Mouse (Mus musculus): ENCODE results near the gene 2900011O08Rik.

Gene 2900011O08Rik

DNA sequence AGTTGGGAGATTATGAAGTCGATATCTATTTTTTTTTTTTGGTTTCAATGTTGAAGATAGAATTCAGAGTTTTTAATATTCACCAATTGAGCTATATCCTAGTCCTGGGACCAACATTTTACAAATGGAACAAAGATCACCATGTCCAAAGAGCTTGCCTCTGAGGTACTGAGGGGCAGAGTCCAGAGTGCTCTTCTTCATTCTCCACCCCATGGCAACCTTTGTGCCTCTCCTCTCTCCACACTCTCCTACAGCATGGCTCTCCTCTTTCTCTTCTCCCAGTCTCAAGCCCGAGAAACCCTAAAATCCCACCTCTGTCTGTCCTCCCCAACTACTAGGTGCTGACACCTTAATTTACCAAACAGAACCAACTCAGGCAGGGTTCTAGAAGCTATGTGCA lies 18.3 kb downstream of the 2900011O08Rik start:
- DNase-seq (ENCODE audit: low read depth, low spot score): no peak

- no peak for DNase-seq (ENCODE audit: low read depth, low spot score)
Measured at GRCm38 (mm10) chr16:14005266-14005665, 18.9 kb downstream of the 2900011O08Rik start.

DNA sequence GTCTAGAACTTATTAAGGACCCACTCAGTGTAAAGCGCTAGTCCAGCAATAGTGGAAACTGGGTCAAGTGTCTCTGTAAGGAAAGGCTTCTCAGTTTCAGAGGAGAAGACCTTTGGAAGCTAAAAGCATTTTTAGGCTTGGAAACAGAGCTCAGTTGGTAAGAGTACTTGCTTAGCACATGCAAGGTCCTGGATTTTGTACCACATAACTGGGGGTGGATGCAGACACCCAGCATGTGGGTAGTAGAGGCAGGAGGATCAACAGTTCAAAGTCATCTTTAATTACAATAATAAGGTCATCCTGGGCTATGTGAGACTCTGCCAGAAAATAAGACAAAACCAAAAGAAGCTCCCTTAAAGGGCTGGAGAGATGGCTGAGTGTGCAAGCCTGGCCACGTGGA lies 21.7 kb downstream of the 2900011O08Rik start:
- no peak for DNase-seq (ENCODE audit: low read depth, low spot score)

GRCm38 (mm10) chr16:14008708-14009107 lies 22.3 kb downstream of the 2900011O08Rik start:
- no peak for DNase-seq (ENCODE audit: low read depth, low spot score)

GRCm38 (mm10) chr16:14009966-14010365 lies 23.6 kb downstream of the 2900011O08Rik start:
- DNase-seq (ENCODE audit: low read depth, low spot score): no peak

- DNase-seq (ENCODE audit: low read depth, low spot score): no peak
Measured at GRCm38 (mm10) chr16:14017306-14017705, 30.9 kb downstream of the 2900011O08Rik start.

- no peak for DNase-seq (ENCODE audit: low read depth, low spot score)
Measured at GRCm38 (mm10) chr16:14021166-14021822, 34.9 kb downstream of the 2900011O08Rik start.

DNA sequence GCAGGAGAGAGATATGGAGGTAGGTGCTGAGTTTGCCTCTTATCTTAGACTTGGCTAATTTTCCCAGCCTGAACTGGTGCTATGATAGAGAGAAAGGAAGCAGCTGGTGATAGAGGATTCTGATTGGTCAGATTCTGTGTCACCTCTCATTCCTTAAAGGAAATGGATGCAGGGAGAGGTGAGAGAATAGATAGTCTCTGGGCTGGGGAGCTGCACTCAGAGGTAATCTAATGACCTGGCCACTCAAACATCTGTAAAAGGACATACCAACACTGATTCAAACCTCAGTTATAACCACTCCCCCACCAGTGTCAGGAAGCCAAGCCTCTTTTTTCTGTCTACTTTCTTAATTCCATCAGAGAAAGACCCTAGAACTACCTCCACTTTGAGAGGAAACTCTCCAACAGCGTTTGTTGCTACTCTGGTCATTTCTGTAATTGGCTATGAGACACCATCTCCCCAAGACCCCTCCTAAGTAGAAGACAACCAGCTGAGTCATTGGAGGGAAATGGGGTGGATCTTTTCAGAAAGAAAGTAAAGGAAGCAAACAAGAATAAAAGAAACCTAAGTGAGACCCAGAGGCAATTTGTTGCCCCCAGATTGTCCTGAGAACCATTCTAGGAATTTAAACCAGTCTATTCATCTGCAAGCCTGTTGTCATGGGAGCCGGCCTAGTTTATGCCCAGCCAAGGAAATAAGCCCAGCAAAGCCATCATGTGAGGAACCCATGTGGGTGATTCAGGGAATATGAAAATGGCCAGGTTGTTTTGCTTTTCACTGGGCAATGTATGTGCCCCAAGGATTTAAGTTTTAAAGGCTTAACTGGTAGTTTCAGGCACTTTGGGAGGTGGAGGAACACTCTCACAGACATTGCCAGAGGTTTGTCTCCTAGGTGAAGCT lies 38.9 kb downstream of the 2900011O08Rik start:
- DNase-seq (ENCODE audit: low read depth, low spot score): no peak

GRCm38 (mm10) chr16:14029072-14029471 lies 42.7 kb downstream of the 2900011O08Rik start:
- no peak for DNase-seq (ENCODE audit: low read depth, low spot score)

GRCm38 (mm10) chr16:14029851-14030250 lies 43.4 kb downstream of the 2900011O08Rik start:
- no peak for DNase-seq (ENCODE audit: low read depth, low spot score)

DNA sequence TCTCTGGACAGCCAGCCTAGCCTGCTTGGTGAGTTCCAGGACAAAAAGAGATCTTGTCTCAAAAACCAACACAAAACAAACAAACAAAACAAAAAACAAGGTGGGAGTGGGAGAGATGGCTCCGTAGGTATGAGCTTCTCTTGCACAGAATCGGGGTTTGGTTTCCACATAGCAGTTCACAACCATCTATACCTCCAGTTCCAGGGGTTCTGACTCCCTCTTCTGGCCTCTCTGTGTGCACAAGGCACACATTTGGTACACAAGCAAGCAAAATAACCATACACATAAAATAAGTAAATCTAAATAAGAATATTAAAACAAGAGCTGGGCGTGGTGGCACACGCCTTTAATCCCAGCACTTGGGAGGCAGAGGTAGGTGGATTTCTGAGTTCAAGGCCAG lies 44.2 kb downstream of the 2900011O08Rik start:
- DNase-seq (ENCODE audit: low read depth, low spot score): no peak

DNA sequence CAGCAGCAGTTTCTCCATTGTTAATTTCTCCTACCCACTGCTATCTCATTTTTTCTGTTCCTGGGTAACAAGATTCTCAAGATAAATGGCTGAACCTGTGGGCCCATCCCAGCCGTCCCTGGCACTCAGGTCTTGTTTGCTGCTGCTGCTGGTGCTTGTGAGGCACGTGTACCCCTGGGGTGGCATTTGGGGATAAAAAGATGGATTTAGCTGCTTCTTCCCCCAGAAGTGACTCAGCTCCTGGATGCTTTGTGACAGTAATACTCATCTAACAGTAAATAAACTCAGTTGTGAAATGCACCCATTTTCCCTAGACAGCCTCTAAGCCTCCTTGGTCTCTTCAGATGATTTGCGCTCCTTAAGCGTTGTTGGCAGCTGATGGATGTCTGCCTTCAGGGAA lies 46.7 kb downstream of the 2900011O08Rik start:
- DNase-seq (ENCODE audit: low read depth, low spot score): no peak

DNA sequence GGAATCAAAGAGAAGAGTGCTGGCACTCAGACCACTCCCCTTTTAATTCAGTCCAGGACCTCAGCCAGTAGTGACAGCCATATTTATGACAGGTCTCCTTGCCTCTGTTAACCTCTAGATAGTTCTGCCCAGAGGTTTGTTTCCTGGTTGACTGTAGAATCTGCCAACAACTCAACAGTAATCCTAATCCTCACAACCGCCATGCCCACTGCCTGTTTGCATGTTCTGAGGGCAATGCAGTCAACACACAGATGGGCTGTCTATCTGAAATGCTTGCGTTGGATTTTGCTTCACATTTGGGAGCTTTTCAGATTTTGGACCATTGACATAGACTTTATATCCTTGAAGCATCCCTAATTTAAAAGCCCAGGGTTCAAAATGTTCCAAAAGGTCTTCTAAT lies 56.0 kb downstream of the 2900011O08Rik start:
- no peak for DNase-seq (ENCODE audit: low read depth, low spot score)

DNA sequence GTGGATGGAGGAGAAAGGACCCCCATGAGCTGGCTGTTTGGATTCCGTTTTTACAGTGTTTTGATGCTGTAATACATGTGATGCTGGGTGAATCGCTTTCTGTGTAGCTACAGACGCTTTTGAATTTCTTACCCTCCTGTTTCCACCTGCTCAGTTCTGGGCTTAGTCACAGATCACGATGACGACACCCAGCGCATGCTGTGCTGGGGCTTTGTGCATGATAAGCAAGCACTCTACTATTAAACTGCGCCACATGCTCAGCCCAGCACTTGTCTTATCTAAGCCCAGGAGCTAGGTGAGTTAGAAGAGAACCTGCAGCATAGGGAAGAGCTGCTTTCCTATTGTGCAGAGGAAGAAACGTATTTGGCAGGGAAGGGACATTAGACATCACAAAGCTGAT lies 58.3 kb downstream of the 2900011O08Rik start:
- no peak for DNase-seq (ENCODE audit: low read depth, low spot score)

DNA sequence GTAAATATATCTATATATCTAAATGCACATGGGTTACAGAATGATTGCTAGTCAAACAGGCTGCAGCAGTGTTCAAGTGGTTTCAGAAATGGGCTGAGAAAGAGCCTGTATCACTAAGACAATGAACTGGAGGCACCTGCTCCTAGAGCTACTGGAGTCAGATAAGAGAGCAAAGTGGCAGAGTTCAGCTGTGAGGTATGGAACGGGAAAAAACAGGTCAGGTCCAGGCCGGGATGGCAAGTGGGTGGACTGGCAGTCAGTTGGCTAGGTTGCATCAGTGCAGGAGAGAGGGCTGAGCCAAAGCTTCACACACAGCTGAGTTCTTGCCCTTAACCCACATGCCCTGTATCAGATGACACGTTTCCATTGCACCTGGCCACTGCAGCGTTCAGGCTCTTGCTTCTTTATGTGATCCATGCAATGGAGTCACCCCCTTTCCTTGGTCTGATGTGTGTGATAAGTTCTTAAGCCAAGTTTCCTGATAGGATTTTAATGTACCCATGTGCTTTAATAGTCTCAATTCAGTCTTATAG lies 59.9 kb downstream of the 2900011O08Rik start:
- no peak for DNase-seq (ENCODE audit: low read depth, low spot score)

GRCm38 (mm10) chr16:14052221-14052620 lies 65.8 kb downstream of the 2900011O08Rik start:
- DNase-seq (ENCODE audit: low read depth, low spot score): no peak

- no peak for DNase-seq (ENCODE audit: low read depth, low spot score)
Measured at GRCm38 (mm10) chr16:14053116-14053515, 66.7 kb downstream of the 2900011O08Rik start.

DNA sequence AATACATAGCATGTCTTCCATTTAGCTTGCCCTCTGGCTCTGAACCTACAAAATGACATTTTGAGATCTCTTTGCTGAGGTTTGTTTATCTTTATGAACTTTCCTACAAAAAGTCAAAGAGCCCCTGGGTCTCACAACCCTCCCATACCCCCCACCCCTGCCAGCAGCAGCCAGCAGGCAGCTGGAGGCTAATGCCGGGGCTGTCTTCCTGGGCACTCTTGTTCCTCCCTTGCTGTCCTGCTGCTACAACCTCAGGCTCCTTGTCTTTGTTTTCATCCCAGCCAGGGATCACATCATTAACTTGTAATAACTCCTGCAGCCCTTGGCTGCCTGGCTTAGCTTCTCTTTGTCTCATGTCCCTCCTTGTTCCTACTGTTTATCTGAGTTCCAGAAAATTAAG lies 68.9 kb downstream of the 2900011O08Rik start:
- no peak for DNase-seq (ENCODE audit: low read depth, low spot score)

GRCm38 (mm10) chr16:14056734-14057133 lies 70.3 kb downstream of the 2900011O08Rik start:
- DNase-seq (ENCODE audit: low read depth, low spot score): no peak

GRCm38 (mm10) chr16:14058541-14058940 lies 72.1 kb downstream of the 2900011O08Rik start:
- DNase-seq (ENCODE audit: low read depth, low spot score): no peak

GRCm38 (mm10) chr16:14059118-14059854 lies 72.9 kb downstream of the 2900011O08Rik start:
- DNase-seq (ENCODE audit: low read depth, low spot score): no peak

- DNase-seq (ENCODE audit: low read depth, low spot score): no peak
Measured at GRCm38 (mm10) chr16:14059869-14060268, 73.5 kb downstream of the 2900011O08Rik start.
